Mouse (Mus musculus): ENCODE data around the gene Ttc21b.

DNA sequence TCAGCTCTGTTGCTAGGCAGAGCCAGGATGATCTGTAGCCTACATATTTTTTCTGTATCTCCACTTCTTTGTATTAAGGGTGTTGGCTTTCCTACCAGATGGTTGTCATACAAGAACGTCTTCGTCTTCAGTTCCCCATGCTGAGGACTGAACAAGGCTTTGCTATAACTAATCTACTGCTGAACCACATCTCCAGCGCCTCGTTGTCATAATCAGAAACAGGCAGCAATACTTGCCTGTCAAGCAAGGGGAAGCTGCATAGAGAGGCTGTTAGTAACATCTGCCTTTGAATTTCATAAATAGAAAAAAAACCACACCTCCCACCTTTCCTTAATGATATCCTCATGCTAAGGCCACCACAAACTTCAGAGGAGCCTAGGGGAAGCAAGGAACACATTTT lies 116.2 kb downstream of the Ttc21b start:
- no peak for TF ChIP-seq POLR2A (IDR thresholded peaks at IDR 0.05; ENCODE audit: low read depth, low read length)
- TF ChIP-seq CTCF (IDR thresholded peaks at IDR 0.05; ENCODE audit: borderline replicate concordance, insufficient read depth, low read length): no peak
